Comparison of ENCODE assay signal across 18 mouse cellular contexts in genomic region chr11:70815071-70815470, GRCm38 (mm10). TPM values are rescaled to one million over a fixed set of nuclear protein-coding genes. Genes with fewer than 3 reads are reported as not detected.
DNase-seq lines count a peak whose midpoint lies in the region; ATAC-seq and TF ChIP-seq lines count a peak whose summit lies in the region.
"Had no signal": no experiment of that assay in that cellular context is flagged by ENCODE, and none has a peak within 500 bp of the region (broad histone marks: within the 10 kb centered on the region; RNA-seq: fewer than 3 reads in every experiment).

No protein-coding gene starts in this region.

- ATAC-seq in intestine, postnatal 0 days = no peak
- ATAC-seq: forebrain, embryonic 14.5 days; forebrain, embryonic 16.5 days; Patski had no signal

- H3K36me3 ChIP-seq in intestine, postnatal 0 days (ENCODE audit: control insufficient read depth, insufficient read depth) = no peaks in the 10 kb centered on the region
- H3K36me3 ChIP-seq: embryonic facial prominence, embryonic 13.5 days; embryonic facial prominence, embryonic 15.5 days; forebrain, embryonic 10.5 days; forebrain, embryonic 12.5 days had no signal

- no peak overlapping the region for H3K9ac ChIP-seq in intestine, postnatal 0 days (ENCODE audit: low read depth, low read length)
- H3K9ac ChIP-seq: embryonic facial prominence, embryonic 13.5 days; embryonic facial prominence, embryonic 15.5 days; forebrain, embryonic 12.5 days had no signal

- H3K4me3 ChIP-seq in intestine, postnatal 0 days (ENCODE audit: low read depth, low read length) = no peak overlapping the region
- H3K4me3 ChIP-seq: embryonic facial prominence, embryonic 13.5 days; embryonic facial prominence, embryonic 15.5 days; erythroblast, embryonic 14.5 days; forebrain, embryonic 10.5 days; forebrain, embryonic 12.5 days had no signal

- H3K9me3 ChIP-seq in intestine, postnatal 0 days (ENCODE audit: control insufficient read depth) = no peaks in the 10 kb centered on the region
- H3K9me3 ChIP-seq: embryonic facial prominence, embryonic 13.5 days; embryonic facial prominence, embryonic 15.5 days; forebrain, embryonic 10.5 days; forebrain, embryonic 12.5 days had no signal

- H3K4me1 ChIP-seq in intestine, postnatal 0 days (replicated peaks; ENCODE audit: control insufficient read depth, insufficient read depth, low read length) = no peaks in the 10 kb centered on the region
- H3K4me1 ChIP-seq: embryonic facial prominence, embryonic 13.5 days; embryonic facial prominence, embryonic 15.5 days; forebrain, embryonic 10.5 days; forebrain, embryonic 12.5 days had no signal

- H3K4me2 ChIP-seq in intestine, postnatal 0 days (replicated peaks; ENCODE audit: low read depth) = no peak overlapping the region
- H3K4me2 ChIP-seq: embryonic facial prominence, embryonic 13.5 days; embryonic facial prominence, embryonic 15.5 days; forebrain, embryonic 12.5 days had no signal

- H3K27me3 ChIP-seq in intestine, postnatal 0 days (replicated peaks; ENCODE audit: control insufficient read depth, insufficient read depth, low read length) = no peaks in the 10 kb centered on the region
- H3K27me3 ChIP-seq: embryonic facial prominence, embryonic 13.5 days; embryonic facial prominence, embryonic 15.5 days; forebrain, embryonic 12.5 days; Patski had no signal

- no peak overlapping the region for H3K27ac ChIP-seq in intestine, postnatal 0 days (ENCODE audit: low read depth, low read length)
- H3K27ac ChIP-seq: embryonic facial prominence, embryonic 13.5 days; embryonic facial prominence, embryonic 15.5 days; forebrain, embryonic 10.5 days; forebrain, embryonic 12.5 days had no signal

- WGBS in intestine, postnatal 0 days = 83% methylated on average over 8 of the region's 8 CpGs

- TF ChIP-seq CTCF in intestine, postnatal 0 days (IDR thresholded peaks at IDR 0.05; ENCODE audit: low read depth) = no peak

- DNase-seq in A20 (ENCODE audit: low read depth, low spot score) (peak; percentile 55), ES-CJ7 (ENCODE audit: low read depth, low spot score) (peak; percentile 15), R1 (ENCODE audit: low read depth, low spot score) (peak; percentile 16)
- DNase-seq in adrenal gland, adult 18-20 months (ENCODE audit: low spot score in 2 of 2) = no peak
- no peak for DNase-seq in adrenal gland, adult (ENCODE audit: inconsistent age in 2 of 2, low spot score in 1 of 2)

RNA-seq across cellular contexts. Expression of gene Scimp, which starts 2.7 kb away (rescaled TPM):
- polyA plus RNA-seq in intestine, postnatal 0 days (2015; fragmentation: Nextera tagmentation; extraction: Ambion mirVana) = 1.9 and 2.0 TPM in 2 replicates
- 1 to 10 TPM; 1.1 to 1.9 TPM for total RNA-seq in adrenal gland, adult 18-20 months (2021)
- total RNA-seq: common myeloid progenitor, adult 5-6 weeks; ES-E14 had no signal
- polyA plus RNA-seq: brain, embryonic 14.5 days; embryonic facial prominence, embryonic 11.5 days; embryonic facial prominence, embryonic 15.5 days; erythroblast, embryonic 14.5 days; forebrain, embryonic 10.5 days; forebrain, embryonic 12.5 days; forebrain, embryonic 14.5 days; forebrain, embryonic 16.5 days had no signal

RNA-seq across cellular contexts. Expression of gene Rabep1, which starts 29.5 kb away (rescaled TPM):
- polyA plus RNA-seq in intestine, postnatal 0 days (2015; fragmentation: Nextera tagmentation; extraction: Ambion mirVana) = 90.9 and 104 TPM in 2 replicates
- 100 to 1,000 TPM; 125 to 136 TPM for total RNA-seq in adrenal gland, adult 18-20 months (2021)

RNA-seq across cellular contexts. Expression of gene Zfp3, which starts 51.1 kb away (rescaled TPM):
- polyA plus RNA-seq in intestine, postnatal 0 days (2015; fragmentation: Nextera tagmentation; extraction: Ambion mirVana) = 4.4 and 5.0 TPM in 2 replicates
- 1 to 10 TPM; 9.2 to 9.5 TPM for total RNA-seq in adrenal gland, adult 18-20 months (2021)

Comparison
In these comparisons a context has a peak if more than half of its experiments do, and no peak if none do; other contexts are left out.
1. DNase-seq: peak in A20 (single experiment), ES-CJ7 (single experiment) and R1 (single experiment); none in adrenal gland, adult 18-20 months (0 of 2) and adrenal gland, adult (0 of 2).